Mouse (Mus musculus) olfactory bulb, adult 2 months (tissue): ENCODE measurements around the gene Tet1. TPM values are rescaled to one million over a fixed set of nuclear protein-coding genes. Genes with fewer than 3 reads are reported as not detected.

Source experiments
- H3K27ac ChIP-seq: fragments of 200-500 bp; 2 replicates; pipeline ENCODE4 v1.5.1; 2012; ENCODE audit warnings: low read depth, low read length; ENCODE audit not compliant: insufficient read depth
- H3K4me1 ChIP-seq: fragments of 200-500 bp; 2 replicates; pipeline ENCODE4 v1.6.1; 2012; ENCODE audit warnings: low read length; ENCODE audit not compliant: control insufficient read depth, insufficient read depth
- H3K4me3 ChIP-seq: fragments of 200-500 bp; 2 replicates; pipeline ENCODE4 v1.5.1; 2012; ENCODE audit warnings: mild to moderate bottlenecking, low read depth, low read length, moderate library complexity; ENCODE audit not compliant: insufficient read depth
- CTCF ChIP-seq: fragments of 200-500 bp; IDR thresholded peaks from 2 replicates; pipeline ENCODE4 v1.5.1; 2012; ENCODE audit warnings: low read depth, mild to moderate bottlenecking, low read length, moderate library complexity; ENCODE audit not compliant: insufficient read depth
- POLR2A ChIP-seq: fragments of 200-500 bp; IDR thresholded peaks from 2 replicates; pipeline ENCODE4 v1.6.1; 2012; ENCODE audit warnings: mild to moderate bottlenecking, low read depth, low read length, moderate library complexity; ENCODE audit not compliant: insufficient read depth
- WGBS: fragments of 180-500 bp; shearing (Covaris S2); methylation state at CpG from one replicate; pipeline ENCODE4 v1.1.7; 2018; 5-methylcytosine and 5-hydroxymethylcytosine counted together
- polyA plus RNA-seq: library from polyadenylated mRNA; stranded (reverse); fragments of >200 nt; gene quantifications from 2 replicates; pipeline ENCODE4 v1.2.4, GENCODE M21; 2012; ENCODE audit warnings: low replicate concordance; ENCODE audit not compliant: missing spikeins, insufficient read depth, insufficient read length

Tet1 gene
- polyA plus RNA-seq, 1 experiment, result not detected

- peaks cover 13% of the 10 kb centered on the region for H3K4me1 ChIP-seq
- TF ChIP-seq CTCF (no peak), POLR2A (no peak)
- WGBS, result 56% methylated on average over 9 of the region's 9 CpGs
- no peak overlapping the region for H3K4me3 ChIP-seq
- no peak overlapping the region; the same call in 1 of the 2 replicates for H3K27ac ChIP-seq
Measured at GRCm38 (mm10) chr10:62843787-62844491, 64.9 kb downstream of the Tet1 start.

- Histone ChIP-seq H3K4me3 (no peak overlapping the region), H3K27ac (no peak overlapping the region), H3K4me1 (peaks cover 13% of the 10 kb centered on the region)
- WGBS, result 67% methylated on average over 10 of the region's 10 CpGs
- no peak for TF ChIP-seq POLR2A
- TF ChIP-seq CTCF, result no peak
Measured at GRCm38 (mm10) chr10:62841901-62842447, 66.8 kb downstream of the Tet1 start.

- TF ChIP-seq CTCF (no peak), POLR2A (no peak)
- Histone ChIP-seq H3K27ac (no peak overlapping the region), H3K4me3 (no peak overlapping the region), H3K4me1 (peaks cover 12% of the 10 kb centered on the region)
- WGBS, result 91% methylated on average over 7 of the region's 7 CpGs
Measured at GRCm38 (mm10) chr10:62840687-62841086, 68.1 kb downstream of the Tet1 start.

GRCm38 (mm10) chr10:62837987-62838386 lies 70.8 kb downstream of the Tet1 start:
- no peak overlapping the region for H3K27ac ChIP-seq
- peaks cover 10% of the 10 kb centered on the region for H3K4me1 ChIP-seq
- WGBS, result 81% methylated on average over 5 of the region's 5 CpGs
- no peak overlapping the region for H3K4me3 ChIP-seq
- TF ChIP-seq CTCF (no peak), POLR2A (no peak)

GRCm38 (mm10) chr10:62832783-62833182 lies 76.0 kb downstream of the Tet1 start:
- Histone ChIP-seq H3K27ac (no peak overlapping the region), H3K4me1 (0 out of 2 replicates have a peak, but pooled peaks cover 2% of the 10 kb centered on the region), H3K4me3 (no peak overlapping the region)
- WGBS, result 84% methylated on average over 9 of the region's 9 CpGs
- TF ChIP-seq POLR2A, result no peak
- no peak for TF ChIP-seq CTCF

GRCm38 (mm10) chr10:62831546-62831945 lies 77.2 kb downstream of the Tet1 start:
- no peak overlapping the region for H3K27ac ChIP-seq
- WGBS, result 75% methylated on average over 2 of the region's 2 CpGs
- H3K4me1 ChIP-seq, result 0 out of 2 replicates have a peak, but pooled peaks cover 2% of the 10 kb centered on the region
- no peak overlapping the region for H3K4me3 ChIP-seq
- TF ChIP-seq POLR2A, result no peak
- TF ChIP-seq CTCF, result no peak

GRCm38 (mm10) chr10:62824474-62824873 lies 84.3 kb downstream of the Tet1 start:
- no peak overlapping the region for H3K27ac ChIP-seq
- TF ChIP-seq CTCF, result no peak
- TF ChIP-seq POLR2A, result no peak
- WGBS, result 85% methylated on average over 8 of the region's 8 CpGs
- no peaks in the 10 kb centered on the region for H3K4me1 ChIP-seq
- no peak overlapping the region for H3K4me3 ChIP-seq

- 63% methylated on average over 4 of the region's 4 CpGs for WGBS
- Histone ChIP-seq H3K27ac (no peak overlapping the region), H3K4me1 (no peaks in the 10 kb centered on the region), H3K4me3 (no peak overlapping the region)
- TF ChIP-seq CTCF (no peak), POLR2A (no peak)
Measured at GRCm38 (mm10) chr10:62823431-62823830, 85.4 kb downstream of the Tet1 start.

- Histone ChIP-seq H3K27ac (no peak overlapping the region), H3K4me3 (no peak overlapping the region), H3K4me1 (no peaks in the 10 kb centered on the region)
- 66% methylated on average over 4 of the region's 4 CpGs for WGBS
- no peak for TF ChIP-seq POLR2A
Measured at GRCm38 (mm10) chr10:62810010-62810409, 98.8 kb downstream of the Tet1 start.

GRCm38 (mm10) chr10:62808766-62809165 lies 100.0 kb downstream of the Tet1 start:
- Histone ChIP-seq H3K4me3 (no peak overlapping the region), H3K4me1 (no peaks in the 10 kb centered on the region), H3K27ac (no peak overlapping the region)
- WGBS, result 94% methylated on average over 2 of the region's 2 CpGs
- TF ChIP-seq POLR2A (no peak), CTCF (no peak)
